Mouse (Mus musculus): ENCODE measurements around the gene Krt10. TPM values are rescaled to one million over a fixed set of nuclear protein-coding genes. Genes with fewer than 3 reads are reported as not detected.

Gene Krt10
- polyA plus RNA-seq, 1 experiment = 4.5 TPM

- Histone ChIP-seq H3K4me3 (ENCODE audit: insufficient read depth, low read length) (no peak overlapping the region), H3K4me1 (ENCODE audit: control insufficient read depth, insufficient read depth, low read length) (no peaks in the 10 kb centered on the region), H3K27ac (ENCODE audit: insufficient read depth, low read length) (no peak overlapping the region)
- TF ChIP-seq POLR2A (IDR thresholded peaks at IDR 0.05; ENCODE audit: low read depth, low read length) (no peak), CTCF (IDR thresholded peaks at IDR 0.05; ENCODE audit: borderline replicate concordance, insufficient read depth, low read length) (no peak)
These were observed 17.0 kb upstream of the Krt10 start for GRCm38 (mm10) chr11:99406186-99406585.

- TF ChIP-seq CTCF (IDR thresholded peaks at IDR 0.05; ENCODE audit: borderline replicate concordance, insufficient read depth, low read length) (no peak), POLR2A (IDR thresholded peaks at IDR 0.05; ENCODE audit: low read depth, low read length) (no peak)
- H3K27ac ChIP-seq (ENCODE audit: insufficient read depth, low read length) = no peak overlapping the region
- no peak overlapping the region for H3K4me3 ChIP-seq (ENCODE audit: insufficient read depth, low read length)
- no peaks in the 10 kb centered on the region for H3K4me1 ChIP-seq (ENCODE audit: control insufficient read depth, insufficient read depth, low read length)
These were observed 10.9 kb upstream of the Krt10 start for GRCm38 (mm10) chr11:99399956-99400549.

- no peaks in the 10 kb centered on the region for H3K4me1 ChIP-seq (ENCODE audit: control insufficient read depth, insufficient read depth, low read length)
- no peak overlapping the region for H3K27ac ChIP-seq (ENCODE audit: insufficient read depth, low read length)
- TF ChIP-seq POLR2A (IDR thresholded peaks at IDR 0.05; ENCODE audit: low read depth, low read length) = no peak
These were observed 9.7 kb upstream of the Krt10 start for GRCm38 (mm10) chr11:99398832-99399231.

DNA sequence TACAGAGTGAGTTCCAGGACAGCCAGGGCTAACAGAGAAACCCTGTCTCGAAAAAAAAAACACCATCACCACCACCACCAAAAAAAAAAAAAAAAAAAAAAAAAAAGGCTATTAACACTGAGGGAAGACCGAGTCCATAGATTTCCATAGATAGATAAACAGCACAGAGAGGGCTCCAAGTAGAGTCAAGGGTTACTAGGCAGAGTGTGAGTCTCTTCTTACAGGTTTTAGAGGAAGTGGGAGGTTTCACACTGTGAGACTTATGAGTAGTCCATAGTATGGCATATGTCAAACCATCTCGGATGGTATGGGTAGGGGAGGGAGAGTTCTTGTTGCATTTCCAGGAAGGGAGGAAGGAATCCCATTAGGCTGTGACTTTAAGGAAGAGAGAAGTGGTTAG, 8.9 kb upstream of the Krt10 start:
- Histone ChIP-seq H3K27ac (ENCODE audit: insufficient read depth, low read length) (no peak overlapping the region), H3K4me1 (ENCODE audit: control insufficient read depth, insufficient read depth, low read length) (no peaks in the 10 kb centered on the region), H3K4me3 (ENCODE audit: insufficient read depth, low read length) (no peak overlapping the region)
- TF ChIP-seq CTCF (IDR thresholded peaks at IDR 0.05; ENCODE audit: borderline replicate concordance, insufficient read depth, low read length) (no peak), POLR2A (IDR thresholded peaks at IDR 0.05; ENCODE audit: low read depth, low read length) (no peak)

More at GRCm38 (mm10) chr11:99398832-99399231, 9.7 kb upstream of the Krt10 start:
- no peak overlapping the region for H3K4me3 ChIP-seq (ENCODE audit: insufficient read depth, low read length)

DNA sequence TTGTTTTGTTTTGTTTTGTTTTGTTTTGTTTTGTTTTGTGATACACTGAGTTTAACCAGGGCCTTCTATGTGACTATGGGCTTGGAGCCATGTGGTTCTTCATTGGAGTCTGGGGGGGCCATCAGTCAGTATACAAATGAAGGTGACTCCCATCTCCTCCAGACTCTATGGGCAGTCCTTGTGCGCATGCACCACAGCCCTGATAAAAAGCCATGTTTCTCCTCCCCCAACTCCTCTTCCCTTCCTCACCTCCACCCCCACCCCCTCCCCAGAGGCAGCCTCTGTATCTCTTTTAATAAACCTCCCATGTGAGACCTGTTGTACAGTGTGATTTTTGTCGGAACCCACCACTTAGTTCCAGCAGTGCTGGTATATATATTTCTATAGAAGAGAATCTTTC, 7.5 kb upstream of the Krt10 start:
- TF ChIP-seq CTCF (IDR thresholded peaks at IDR 0.05; ENCODE audit: borderline replicate concordance, insufficient read depth, low read length) = no peak
- TF ChIP-seq POLR2A (IDR thresholded peaks at IDR 0.05; ENCODE audit: low read depth, low read length) = no peak
- H3K27ac ChIP-seq (ENCODE audit: insufficient read depth, low read length) = no peak overlapping the region
- no peak overlapping the region for H3K4me3 ChIP-seq (ENCODE audit: insufficient read depth, low read length)
- H3K4me1 ChIP-seq (ENCODE audit: control insufficient read depth, insufficient read depth, low read length) = no peaks in the 10 kb centered on the region

- Histone ChIP-seq H3K4me1 (ENCODE audit: control insufficient read depth, insufficient read depth, low read length) (no peaks in the 10 kb centered on the region), H3K4me3 (ENCODE audit: insufficient read depth, low read length) (no peak overlapping the region), H3K27ac (ENCODE audit: insufficient read depth, low read length) (no peak overlapping the region)
- TF ChIP-seq CTCF (IDR thresholded peaks at IDR 0.05; ENCODE audit: borderline replicate concordance, insufficient read depth, low read length) (no peak), POLR2A (IDR thresholded peaks at IDR 0.05; ENCODE audit: low read depth, low read length) (no peak)
These were observed 6.9 kb upstream of the Krt10 start for GRCm38 (mm10) chr11:99396034-99396433.

DNA sequence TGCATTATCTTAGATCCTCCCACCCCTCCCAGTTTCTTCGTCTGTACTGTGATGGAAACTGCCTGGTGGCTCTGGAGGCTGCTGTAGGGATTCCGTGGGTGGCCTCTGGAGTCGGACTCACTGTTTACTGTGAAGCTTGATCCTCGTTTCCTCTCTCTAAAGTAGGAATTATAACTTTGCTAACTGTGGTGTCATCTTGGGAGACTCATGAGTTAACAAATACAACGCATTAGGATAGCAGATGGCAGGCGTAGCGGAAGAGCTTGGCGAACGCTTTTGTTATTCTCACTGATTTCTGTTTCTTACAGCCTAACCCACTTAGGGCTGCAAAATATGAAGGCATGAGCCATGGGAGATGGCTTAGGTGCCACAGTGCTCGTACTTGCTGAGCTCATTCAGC, 3.3 kb upstream of the Krt10 start:
- TF ChIP-seq POLR2A (IDR thresholded peaks at IDR 0.05; ENCODE audit: low read depth, low read length) = no peak
- no peak for TF ChIP-seq CTCF (IDR thresholded peaks at IDR 0.05; ENCODE audit: borderline replicate concordance, insufficient read depth, low read length)
- Histone ChIP-seq H3K27ac (ENCODE audit: insufficient read depth, low read length) (no peak overlapping the region), H3K4me3 (ENCODE audit: insufficient read depth, low read length) (no peak overlapping the region), H3K4me1 (ENCODE audit: control insufficient read depth, insufficient read depth, low read length) (no peaks in the 10 kb centered on the region)

DNA sequence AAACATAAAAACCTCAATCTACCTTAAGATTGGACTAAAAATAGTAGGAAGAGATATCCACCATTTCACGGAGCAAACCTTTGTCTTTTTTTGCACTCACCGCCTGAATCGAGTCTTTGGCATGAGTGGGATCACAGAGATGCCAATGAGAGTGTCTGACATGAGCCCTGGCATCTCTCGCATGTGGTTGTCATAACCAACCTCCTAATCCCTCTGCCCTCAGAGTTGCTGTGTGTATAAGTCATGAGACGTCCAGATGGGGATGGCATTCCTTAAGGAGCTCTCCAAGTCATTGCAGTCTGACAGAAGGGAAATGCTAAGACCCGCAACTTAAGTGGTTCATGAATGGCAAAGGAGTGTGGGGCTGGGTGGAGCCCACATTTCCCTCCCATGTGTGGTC, 2.2 kb upstream of the Krt10 start:
- H3K27ac ChIP-seq (ENCODE audit: insufficient read depth, low read length) = no peak overlapping the region
- no peaks in the 10 kb centered on the region for H3K4me1 ChIP-seq (ENCODE audit: control insufficient read depth, insufficient read depth, low read length)
- H3K4me3 ChIP-seq (ENCODE audit: insufficient read depth, low read length) = no peak overlapping the region
- TF ChIP-seq CTCF (IDR thresholded peaks at IDR 0.05; ENCODE audit: borderline replicate concordance, insufficient read depth, low read length) = no peak
- TF ChIP-seq POLR2A (IDR thresholded peaks at IDR 0.05; ENCODE audit: low read depth, low read length) = no peak

GRCm38 (mm10) chr11:99390866-99391265, 1.7 kb upstream of the Krt10 start:
- no peaks in the 10 kb centered on the region for H3K4me1 ChIP-seq (ENCODE audit: control insufficient read depth, insufficient read depth, low read length)
- TF ChIP-seq CTCF (IDR thresholded peaks at IDR 0.05; ENCODE audit: borderline replicate concordance, insufficient read depth, low read length) (no peak), POLR2A (IDR thresholded peaks at IDR 0.05; ENCODE audit: low read depth, low read length) (no peak)
- H3K4me3 ChIP-seq (ENCODE audit: insufficient read depth, low read length) = no peak overlapping the region
- H3K27ac ChIP-seq (ENCODE audit: insufficient read depth, low read length) = no peak overlapping the region

DNA sequence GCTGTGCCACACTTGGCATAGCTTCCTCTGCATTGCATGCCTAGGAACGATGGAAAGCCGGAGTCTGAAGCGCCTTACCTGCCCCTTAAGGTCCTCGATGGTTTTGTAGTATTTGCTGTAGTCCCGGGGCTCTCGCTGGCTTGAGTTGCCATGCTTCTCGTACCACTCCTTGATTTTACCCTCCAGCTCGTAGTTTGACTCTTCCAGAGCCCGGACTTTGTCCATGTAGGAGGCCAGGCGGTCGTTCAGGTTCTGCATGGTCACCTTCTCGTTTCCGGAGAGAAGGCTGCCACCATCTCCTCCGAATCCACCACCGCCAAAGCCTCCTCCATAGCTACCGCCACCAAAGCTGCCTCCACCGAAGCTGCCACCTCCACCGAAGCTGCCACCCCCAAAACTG, 503 bp downstream of the Krt10 start:
- no peaks in the 10 kb centered on the region for H3K4me1 ChIP-seq (ENCODE audit: control insufficient read depth, insufficient read depth, low read length)
- H3K4me3 ChIP-seq (ENCODE audit: insufficient read depth, low read length) = no peak overlapping the region
- TF ChIP-seq POLR2A (IDR thresholded peaks at IDR 0.05; ENCODE audit: low read depth, low read length) (no peak), CTCF (IDR thresholded peaks at IDR 0.05; ENCODE audit: borderline replicate concordance, insufficient read depth, low read length) (no peak)
- no peak overlapping the region for H3K27ac ChIP-seq (ENCODE audit: insufficient read depth, low read length)
